Mouse (Mus musculus) spleen, adult 18-20 months (tissue): ENCODE data around the gene Mab21l2.

Source experiments
- DNase-seq, 2 experiments: peaks; one replicate each; pipeline ENCODE4 v3.0.0; 2022; ENCODE audit warnings: mixed read lengths in 2 of 2

Mab21l2 gene

DNA sequence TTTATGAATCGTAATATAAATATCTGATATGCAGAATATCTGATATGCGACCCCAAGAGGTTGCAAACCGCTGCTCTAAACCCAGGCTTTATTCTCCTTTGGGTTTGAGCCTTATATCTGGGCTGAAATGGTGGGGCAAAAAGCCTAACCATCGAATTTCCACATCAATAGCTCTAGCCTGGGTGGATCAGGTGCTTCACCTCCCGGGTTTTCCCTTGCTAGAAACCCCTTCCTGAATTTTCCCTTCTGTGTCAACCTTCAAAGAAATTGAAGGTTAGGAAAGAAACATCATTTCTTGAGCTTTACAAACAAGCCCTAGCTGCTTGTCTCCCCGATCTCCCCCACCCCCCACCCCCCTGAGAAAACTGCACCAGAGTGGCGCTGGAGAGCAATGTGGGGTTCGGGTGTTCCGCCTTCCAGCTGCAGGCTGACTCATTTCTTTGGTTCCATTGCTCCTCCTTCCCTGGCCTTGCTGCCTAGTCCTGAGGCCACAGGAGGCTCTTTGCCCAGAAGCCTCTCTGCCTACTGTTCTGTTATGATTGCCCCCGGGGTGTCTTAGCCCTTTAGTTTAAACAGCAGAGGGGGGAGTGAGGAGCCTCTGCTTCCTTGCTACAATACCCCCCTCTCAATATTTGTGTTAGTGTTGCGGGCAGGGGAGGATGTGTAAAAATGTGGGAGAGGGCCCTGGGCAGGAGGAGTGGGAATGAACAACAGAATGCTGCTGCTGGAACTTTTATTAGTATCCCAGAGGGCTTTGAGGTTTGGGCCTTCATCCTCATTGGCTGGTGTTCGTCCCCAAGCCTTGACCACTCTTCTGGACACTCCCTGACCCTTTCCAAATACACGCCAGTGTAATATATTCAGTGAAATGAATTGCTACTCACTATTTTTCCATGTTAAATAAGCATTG lies 9.5 kb downstream of the Mab21l2 start:
- no peak for DNase-seq

DNA sequence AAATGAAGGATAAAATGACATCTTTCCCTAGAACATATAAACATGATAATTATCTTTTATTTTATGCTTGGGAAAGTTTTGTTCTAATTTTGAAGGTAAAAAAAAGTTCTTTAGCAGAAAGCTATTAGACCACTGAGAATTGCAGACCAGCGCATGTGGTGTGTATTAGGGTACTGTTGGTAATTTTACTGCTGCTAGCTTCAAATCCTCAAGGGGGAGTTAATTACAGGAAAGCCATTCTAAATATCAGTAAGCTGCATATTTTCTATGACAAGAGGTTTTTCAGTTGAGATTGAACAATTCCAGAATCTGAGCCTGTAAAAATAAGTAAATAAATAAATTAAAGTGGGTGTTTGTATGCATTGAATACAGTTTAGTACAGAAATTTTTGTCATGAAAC lies 11.7 kb downstream of the Mab21l2 start:
- DNase-seq, result no peak

DNA sequence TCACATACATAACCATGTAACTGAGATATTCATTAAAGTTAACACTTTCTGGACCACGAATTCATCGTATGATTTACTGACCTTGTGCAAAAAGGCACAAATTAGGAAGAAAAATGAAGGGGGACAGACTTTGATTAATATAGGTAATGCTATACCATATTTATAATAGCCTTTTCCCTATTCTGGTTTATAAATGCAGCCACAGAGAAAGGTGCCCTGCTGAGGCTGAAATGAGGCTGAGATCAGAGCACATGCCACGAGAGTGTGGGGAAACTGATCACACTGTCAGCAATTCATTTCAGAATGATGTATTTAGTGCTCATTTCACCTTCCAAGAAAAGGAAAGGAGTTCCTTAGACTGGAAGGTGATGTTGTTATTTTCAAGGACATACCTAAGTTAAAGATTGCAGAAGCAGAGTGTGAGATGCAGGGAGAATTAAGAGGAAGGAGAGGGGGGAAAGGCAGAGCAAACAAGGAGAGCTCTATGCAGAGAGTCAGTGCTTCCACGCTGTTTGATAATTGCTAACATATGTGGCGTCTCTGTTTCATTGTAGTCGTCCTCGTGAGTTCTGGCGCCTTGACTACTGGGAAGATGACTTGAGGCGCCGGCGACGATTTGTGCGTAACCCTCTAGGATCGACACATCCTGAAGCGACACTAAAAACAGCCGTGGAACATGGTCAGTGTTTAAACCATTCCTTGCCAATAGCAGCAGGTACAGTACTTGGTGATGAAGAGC lies 16.7 kb downstream of the Mab21l2 start:
- no peak for DNase-seq

DNA sequence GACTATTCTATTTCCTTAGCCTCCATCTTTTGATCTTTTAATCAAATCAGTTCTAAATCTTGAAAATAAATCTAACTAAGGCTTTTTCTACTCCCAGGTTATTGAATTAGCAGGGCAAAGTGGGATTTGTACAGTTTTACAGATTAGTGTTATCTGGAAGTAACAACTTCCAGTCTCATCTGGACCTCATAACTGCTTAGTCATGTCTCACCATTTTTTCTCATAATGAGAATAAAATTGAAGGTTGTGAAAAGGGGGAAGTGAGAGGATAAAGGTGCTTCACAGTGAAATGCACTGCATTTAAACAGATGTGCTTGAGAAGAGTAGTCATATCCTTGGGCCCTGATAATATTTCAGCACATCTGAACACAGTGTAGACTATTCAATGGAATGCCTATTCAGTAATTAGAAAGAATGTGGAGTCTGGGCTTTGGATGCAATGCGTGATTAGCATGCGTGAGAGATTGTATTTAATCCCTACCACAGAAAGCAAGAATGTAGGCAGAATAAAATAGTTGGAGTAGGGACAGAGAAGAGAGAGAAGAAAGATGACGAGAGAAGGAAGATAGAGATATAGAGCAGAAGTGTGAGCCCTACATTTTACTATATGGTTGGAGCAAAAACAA lies 25.4 kb downstream of the Mab21l2 start:
- no peak for DNase-seq

DNA sequence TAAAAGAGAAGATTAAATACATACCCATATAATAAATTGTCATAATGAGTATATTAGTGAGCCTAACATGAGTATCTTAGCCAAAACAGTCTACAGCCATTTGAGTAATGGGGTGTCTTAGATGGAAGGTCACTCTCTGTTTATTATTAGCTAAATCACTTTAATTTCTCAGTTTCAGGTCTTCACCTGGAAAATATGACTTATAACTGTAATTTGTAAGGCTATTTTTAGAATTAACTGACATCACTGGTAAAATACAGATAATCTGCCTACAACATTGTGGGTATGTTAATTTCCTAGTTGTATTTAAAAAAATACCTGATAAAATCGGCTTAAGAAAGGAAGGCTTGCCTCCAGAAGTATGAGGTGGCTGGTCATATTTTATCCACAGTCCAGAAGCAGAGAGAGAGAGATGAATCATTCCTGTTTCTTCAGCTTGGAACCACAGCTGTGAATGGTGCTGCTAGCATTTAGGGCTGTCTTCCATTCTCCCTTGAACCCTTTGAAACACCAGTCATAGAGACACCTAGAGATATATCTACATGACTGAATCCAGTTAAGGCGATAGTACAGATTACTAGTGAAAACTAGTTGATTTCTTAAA lies 29.8 kb downstream of the Mab21l2 start:
- DNase-seq, result no peak

DNA sequence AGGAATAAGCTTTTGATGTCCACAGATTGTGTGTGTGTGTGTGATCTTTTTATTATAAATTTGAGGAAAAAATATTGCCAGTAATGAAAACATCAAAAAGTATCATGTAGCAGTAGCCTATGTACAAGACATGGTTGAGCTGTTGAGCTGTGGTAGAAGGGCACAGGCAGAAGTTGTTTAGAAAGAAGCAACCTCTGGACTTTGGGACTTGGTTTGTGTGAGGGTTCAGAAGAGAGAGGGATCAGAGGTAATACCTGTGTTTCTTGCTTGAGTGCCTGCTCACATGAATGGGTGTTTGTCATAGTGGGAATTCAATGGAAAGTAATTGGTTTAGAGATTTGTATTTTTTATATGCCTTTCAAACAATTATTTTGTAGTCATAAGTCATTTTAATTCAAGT lies 47.8 kb downstream of the Mab21l2 start:
- DNase-seq, result no peak
